7 mouse cellular contexts compared by ENCODE assay signal in the genomic region with DNA sequence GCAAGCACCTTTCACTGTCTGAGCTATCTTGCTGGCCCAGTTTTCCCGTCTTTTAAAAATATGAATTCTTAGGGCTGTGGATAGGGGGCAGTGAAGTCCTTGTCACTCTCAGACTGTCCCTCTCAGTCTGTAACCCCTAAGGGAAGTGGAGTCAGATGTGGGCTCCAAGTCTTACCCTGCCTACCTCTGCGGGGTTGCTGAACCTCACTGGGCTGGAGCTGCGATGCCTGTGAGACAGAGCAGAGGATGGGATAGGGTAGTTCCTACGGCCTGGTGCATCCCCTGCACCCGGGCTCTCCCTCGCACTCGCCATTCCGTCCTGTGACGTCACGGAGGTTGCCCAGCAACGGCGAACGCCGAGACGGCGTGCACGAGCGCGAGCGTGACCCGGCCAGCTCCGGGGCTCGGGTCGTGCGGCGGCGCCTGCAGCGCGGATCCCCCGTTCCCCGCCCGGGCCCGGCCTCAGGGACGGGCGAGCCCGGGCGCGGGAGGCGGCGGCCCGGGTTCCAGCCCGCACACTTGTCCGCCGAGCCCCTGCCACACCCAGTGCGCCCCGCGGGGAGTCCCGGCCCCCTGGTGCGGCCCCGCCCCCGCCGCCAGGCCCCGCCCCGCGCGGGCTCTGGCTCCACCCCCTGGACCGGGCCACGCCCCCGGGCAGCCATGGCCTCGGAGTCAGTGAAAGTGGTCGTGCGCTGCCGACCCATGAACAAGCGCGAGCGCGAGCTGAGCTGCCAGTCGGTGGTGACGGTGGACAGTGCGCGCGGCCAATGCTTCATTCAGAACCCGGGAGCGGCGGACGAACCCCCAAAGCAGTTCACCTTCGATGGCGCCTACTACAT. TPM values are rescaled to one million over a fixed set of nuclear protein-coding genes. Genes with fewer than 3 reads are reported as not detected.
DNase-seq lines count a peak whose midpoint lies in the region; ATAC-seq lines count a peak whose summit lies in the region.

No protein-coding gene starts in this region.

- peak overlapping the region; percentile 76 for H3K4me2 ChIP-seq in limb, embryonic 12.5 days
- H3K4me2 ChIP-seq in midbrain, embryonic 14.5 days (ENCODE audit: low read length) = peak overlapping the region; percentile 79

- H3K4me1 ChIP-seq in embryonic facial prominence, embryonic 10.5 days = peaks cover 22% of the 10 kb centered on the region
- 0 out of 2 replicates have a peak, but pooled peaks cover 7% of the 10 kb centered on the region for H3K4me1 ChIP-seq in limb, embryonic 12.5 days (replicated peaks)
- H3K4me1 ChIP-seq in midbrain, embryonic 14.5 days (ENCODE audit: control insufficient read depth, insufficient read depth, low read length) = peaks cover 4% of the 10 kb centered on the region

- H3K27ac ChIP-seq in embryonic facial prominence, embryonic 10.5 days (replicated peaks) = peak overlapping the region; percentile 51
- H3K27ac ChIP-seq in limb, embryonic 12.5 days = no peak overlapping the region
- peak overlapping the region; percentile 68 for H3K27ac ChIP-seq in midbrain, embryonic 14.5 days (replicated peaks; ENCODE audit: low read depth, low read length)

- WGBS in embryonic facial prominence, embryonic 10.5 days = under 1% methylated on average over 78 of the region's 78 CpGs
- WGBS in limb, embryonic 12.5 days = under 1% methylated on average over 78 of the region's 78 CpGs
- WGBS in midbrain, embryonic 14.5 days = under 1% methylated on average over 75 of the region's 78 CpGs

- no peaks in the 10 kb centered on the region; the same call in 1 of the 2 replicates for H3K36me3 ChIP-seq in embryonic facial prominence, embryonic 10.5 days (replicated peaks)
- H3K36me3 ChIP-seq in limb, embryonic 12.5 days = 0 out of 2 replicates have a peak, but pooled peaks cover 2% of the 10 kb centered on the region
- no peaks in the 10 kb centered on the region for H3K36me3 ChIP-seq in midbrain, embryonic 14.5 days (ENCODE audit: control insufficient read depth, insufficient read depth, low read length)

- H3K9ac ChIP-seq in limb, embryonic 12.5 days (replicated peaks) = peak overlapping the region; percentile 40; the same call in 1 of the 2 replicates
- H3K9ac ChIP-seq in midbrain, embryonic 14.5 days (replicated peaks; ENCODE audit: low read length) = peak overlapping the region; percentile 46

- peaks cover 67% of the 10 kb centered on the region for H3K27me3 ChIP-seq in embryonic facial prominence, embryonic 10.5 days (replicated peaks; ENCODE audit: low read depth, poor library complexity, severe bottlenecking)
- peaks cover 53% of the 10 kb centered on the region for H3K27me3 ChIP-seq in limb, embryonic 12.5 days
- H3K27me3 ChIP-seq in midbrain, embryonic 14.5 days (ENCODE audit: control insufficient read depth, insufficient read depth, low read length) = no peaks in the 10 kb centered on the region

- peak; percentile 94 for DNase-seq in adrenal gland, postnatal 10 days
- DNase-seq in embryonic facial prominence, embryonic 10.5 days (ENCODE audit: low spot score) = peak; percentile 94
- peak; percentile 86 to 90 for DNase-seq in heart, adult 18-20 months
- peak; percentile 88 for DNase-seq in kidney, adult 18-20 months
- DNase-seq in midbrain, embryonic 14.5 days = peak; percentile 92
- peak; percentile 74 for DNase-seq in spleen, adult 12 weeks (ENCODE audit: low spot score)

- ATAC-seq in limb, embryonic 12.5 days (ENCODE audit: insufficient number of reproducible peaks, insufficient read depth, low FRiP score, low TSS enrichment, low read depth) = peak; percentile 79
- ATAC-seq in midbrain, embryonic 14.5 days (ENCODE audit: low FRiP score, low TSS enrichment) = peak; percentile 90

- H3K9me3 ChIP-seq in embryonic facial prominence, embryonic 10.5 days = no peaks in the 10 kb centered on the region
- H3K9me3 ChIP-seq in limb, embryonic 12.5 days = no peaks in the 10 kb centered on the region
- H3K9me3 ChIP-seq in midbrain, embryonic 14.5 days (ENCODE audit: control insufficient read depth, low read length) = no peaks in the 10 kb centered on the region

- peak overlapping the region; percentile 82 for H3K4me3 ChIP-seq in embryonic facial prominence, embryonic 10.5 days
- peak overlapping the region; percentile 74 for H3K4me3 ChIP-seq in limb, embryonic 12.5 days (replicated peaks)
- peak overlapping the region; percentile 65 for H3K4me3 ChIP-seq in midbrain, embryonic 14.5 days (replicated peaks; ENCODE audit: low read depth, low read length)

RNA-seq across cellular contexts. Expression of gene Kif17, which starts 11.8 kb away (rescaled TPM):
- 1 to 10 TPM; 3.1 to 3.5 TPM for total RNA-seq in adrenal gland, postnatal 10 days (2021)
- polyA plus RNA-seq in embryonic facial prominence, embryonic 10.5 days (2016; fragmentation: Nextera tagmentation; extraction: Ambion mirVana) = 0.59 and 0.62 TPM in 2 replicates
- total RNA-seq in heart, adult 18-20 months (2021) = under 1 TPM; 0.17 to 0.26 TPM
- polyA plus RNA-seq in limb, embryonic 12.5 days (2016; fragmentation: Nextera tagmentation; extraction: Ambion mirVana) = 1.0 and 1.3 TPM in 2 replicates
- polyA plus RNA-seq in midbrain, embryonic 14.5 days (2014; fragmentation: Nextera tagmentation; extraction: Ambion mirVana) = 2.5 and 2.9 TPM in 2 replicates

RNA-seq across cellular contexts. Expression of gene Sh2d5, which starts 11.9 kb away (rescaled TPM):
- 1 to 10 TPM; 1.2 to 1.6 TPM for total RNA-seq in adrenal gland, postnatal 10 days (2021)
- 1.6 and 2.4 TPM in 2 replicates for polyA plus RNA-seq in embryonic facial prominence, embryonic 10.5 days (2016; fragmentation: Nextera tagmentation; extraction: Ambion mirVana)
- not detected for total RNA-seq in heart, adult 18-20 months (2021)
- 0.87 and 1.9 TPM in 2 replicates for polyA plus RNA-seq in limb, embryonic 12.5 days (2016; fragmentation: Nextera tagmentation; extraction: Ambion mirVana)
- polyA plus RNA-seq in midbrain, embryonic 14.5 days (2014; fragmentation: Nextera tagmentation; extraction: Ambion mirVana) = 7.7 and 9.4 TPM in 2 replicates

RNA-seq across cellular contexts. Expression of gene Ddost, which starts 42.5 kb away (rescaled TPM):
- total RNA-seq in adrenal gland, postnatal 10 days (2021) = 100 to 1,000 TPM; 118 to 129 TPM
- polyA plus RNA-seq in embryonic facial prominence, embryonic 10.5 days (2016; fragmentation: Nextera tagmentation; extraction: Ambion mirVana) = 273 and 284 TPM in 2 replicates
- total RNA-seq in heart, adult 18-20 months (2021) = 10 to 100 TPM; 58.2 to 61.6 TPM
- 289 and 299 TPM in 2 replicates for polyA plus RNA-seq in limb, embryonic 12.5 days (2016; fragmentation: Nextera tagmentation; extraction: Ambion mirVana)
- 177 and 184 TPM in 2 replicates for polyA plus RNA-seq in midbrain, embryonic 14.5 days (2014; fragmentation: Nextera tagmentation; extraction: Ambion mirVana)

RNA-seq across cellular contexts. Expression of gene Hp1bp3, which starts 46.0 kb away (rescaled TPM):
- 100 to 1,000 TPM; 153 to 170 TPM for total RNA-seq in adrenal gland, postnatal 10 days (2021)
- polyA plus RNA-seq in embryonic facial prominence, embryonic 10.5 days (2016; fragmentation: Nextera tagmentation; extraction: Ambion mirVana) = 160 and 177 TPM in 2 replicates
- 10 to 100 TPM; 84.3 to 85.1 TPM for total RNA-seq in heart, adult 18-20 months (2021)
- 193 and 207 TPM in 2 replicates for polyA plus RNA-seq in limb, embryonic 12.5 days (2016; fragmentation: Nextera tagmentation; extraction: Ambion mirVana)
- 257 and 278 TPM in 2 replicates for polyA plus RNA-seq in midbrain, embryonic 14.5 days (2014; fragmentation: Nextera tagmentation; extraction: Ambion mirVana)
